Mouse (Mus musculus) urinary bladder, postnatal 36 days (tissue): ENCODE results near the gene Prokr1.
A peak's percentile ranks its signal among the peaks of the same experiment; 100 is the strongest.
"Not testable (repeated sequence)": the region's sequence is repeated elsewhere in the genome, so short reads cannot be mapped to it uniquely, and the experiment has no call there.

Experiments
- DNase-seq, 2 experiments: peaks; one replicate each; pipeline ENCODE4 v3.0.0; 2022; ENCODE audit warnings: low spot score in 2 of 2, mixed read lengths in 1 of 2

Prokr1 gene

GRCm38 (mm10) chr6:87590394-87591281 lies at the start of gene Prokr1:
Prokr1 (minus strand) TSS chr6:87590743.
- peak in 1 of 2 experiments; percentile 50 for DNase-seq

GRCm38 (mm10) chr6:87638134-87638660 lies 47.7 kb upstream of the Prokr1 start:
- DNase-seq, result no peak

GRCm38 (mm10) chr6:87632176-87632575 lies 41.6 kb upstream of the Prokr1 start:
- no peak for DNase-seq

GRCm38 (mm10) chr6:87628936-87629335 lies 38.4 kb upstream of the Prokr1 start:
- not testable (repeated sequence) for DNase-seq

GRCm38 (mm10) chr6:87623151-87623550 lies 32.6 kb upstream of the Prokr1 start:
- DNase-seq, result no peak

- DNase-seq, result peak in 1 of 2 experiments; percentile 46
Observed at GRCm38 (mm10) chr6:87621281-87621680, 30.7 kb upstream of the Prokr1 start.

GRCm38 (mm10) chr6:87618021-87618420 lies 27.5 kb upstream of the Prokr1 start:
- no peak for DNase-seq

GRCm38 (mm10) chr6:87615696-87616083 lies 25.1 kb upstream of the Prokr1 start:
- no peak for DNase-seq

GRCm38 (mm10) chr6:87614794-87615695 lies 24.5 kb upstream of the Prokr1 start:
- peak in 1 of 2 experiments; percentile 38 for DNase-seq

- peak in 1 of 2 experiments; percentile 56 for DNase-seq
Observed at GRCm38 (mm10) chr6:87599825-87600224, 9.3 kb upstream of the Prokr1 start.

- DNase-seq, result no peak
Observed at GRCm38 (mm10) chr6:87597116-87597833, 6.7 kb upstream of the Prokr1 start.

GRCm38 (mm10) chr6:87594188-87594587 lies 3.6 kb upstream of the Prokr1 start:
- no peak for DNase-seq

- no peak for DNase-seq
Observed at GRCm38 (mm10) chr6:87589718-87590393, 687 bp downstream of the Prokr1 start.

- DNase-seq, result no peak
Observed at GRCm38 (mm10) chr6:87583991-87584390, 6.6 kb downstream of the Prokr1 start.

- DNase-seq, result no peak
Observed at GRCm38 (mm10) chr6:87583183-87583611, 7.3 kb downstream of the Prokr1 start.

- DNase-seq, result peak; percentile 49 to 56
Observed at GRCm38 (mm10) chr6:87582456-87582855, 8.1 kb downstream of the Prokr1 start.

GRCm38 (mm10) chr6:87581581-87581980 lies 9.0 kb downstream of the Prokr1 start:
- DNase-seq, result no peak

GRCm38 (mm10) chr6:87581071-87581470 lies 9.5 kb downstream of the Prokr1 start:
- no peak for DNase-seq

- no peak for DNase-seq
Observed at GRCm38 (mm10) chr6:87578247-87578646, 12.3 kb downstream of the Prokr1 start.

- DNase-seq, result no peak
Observed at GRCm38 (mm10) chr6:87576648-87577330, 13.8 kb downstream of the Prokr1 start.
